Comparison of ENCODE assay signal across 8 mouse cellular contexts in genomic region chr1:118389454-118390265, GRCm38 (mm10). TPM values are rescaled to one million over a fixed set of nuclear protein-coding genes. Genes with fewer than 3 reads are reported as not detected.
DNase-seq lines count a peak whose midpoint lies in the region; ATAC-seq and TF ChIP-seq lines count a peak whose summit lies in the region.

No protein-coding gene starts in this region.

- ATAC-seq in CD4-positive, CD25-positive, alpha-beta regulatory T cell, adult 4 months, result no peak

- H3K27ac ChIP-seq in hindbrain, embryonic 10.5 days, result peak overlapping the region; percentile 97
- peak overlapping the region; percentile 97 for H3K27ac ChIP-seq in midbrain, embryonic 10.5 days (replicated peaks)
- H3K27ac ChIP-seq in spleen, adult 2 months (ENCODE audit: insufficient read depth, low read length), result peak overlapping the region; percentile 89

- peaks cover 26% of the 10 kb centered on the region for H3K36me3 ChIP-seq in hindbrain, embryonic 10.5 days
- peaks cover 27% of the 10 kb centered on the region for H3K36me3 ChIP-seq in midbrain, embryonic 10.5 days
- peaks cover 1% of the 10 kb centered on the region; the same call in 1 of the 2 replicates for H3K36me3 ChIP-seq in spleen, adult 2 months (ENCODE audit: control insufficient read depth, insufficient read depth, low read length)

- TF ChIP-seq CTCF in spleen, adult 2 months (IDR thresholded peaks at IDR 0.05; ENCODE audit: extremely low read depth, insufficient read depth, insufficient read length, insufficient replicate concordance), result no peak

- TF ChIP-seq POLR2A in spleen, adult 2 months (IDR thresholded peaks at IDR 0.05; ENCODE audit: low read depth, low read length), result peak; percentile 24; the same call in 1 of the 2 replicates

- H3K4me1 ChIP-seq in hindbrain, embryonic 10.5 days (replicated peaks), result peaks cover 22% of the 10 kb centered on the region
- peaks cover 21% of the 10 kb centered on the region for H3K4me1 ChIP-seq in midbrain, embryonic 10.5 days
- peaks cover 2% of the 10 kb centered on the region; the same call in 1 of the 2 replicates for H3K4me1 ChIP-seq in spleen, adult 2 months (ENCODE audit: control insufficient read depth, insufficient read depth, insufficient read length)

- peak; percentile 47 for DNase-seq in CD4-positive, CD25-positive, alpha-beta regulatory T cell, adult 2 months (ENCODE audit: low read depth, low spot score)
- peak; percentile 41 for DNase-seq in T-cell, adult 2 months (ENCODE audit: low spot score)
- peak; percentile 24 for DNase-seq in embryo, embryonic 11.5 days (ENCODE audit: low read depth, low spot score)
- no peak for DNase-seq in hindbrain, embryonic 10.5 days (ENCODE audit: low spot score)
- peak; percentile 27 to 42 for DNase-seq in left cerebral cortex, adult 9 months (ENCODE audit: low spot score in 2 of 2)
- peak; percentile 76 for DNase-seq in midbrain, embryonic 10.5 days (ENCODE audit: low spot score)
- DNase-seq in spleen, adult 2 months (ENCODE audit: low read depth in 1 of 2, low spot score in 2 of 2), result peak in 1 of 2 experiments; percentile 50

- H3K4me3 ChIP-seq in hindbrain, embryonic 10.5 days, result peak overlapping the region; percentile 93
- peak overlapping the region; percentile 92 for H3K4me3 ChIP-seq in midbrain, embryonic 10.5 days
- peak overlapping the region; percentile 88 for H3K4me3 ChIP-seq in spleen, adult 2 months (ENCODE audit: extremely low read depth, insufficient read depth, insufficient read length)

- under 1% methylated on average over 44 of the region's 44 CpGs for WGBS in hindbrain, embryonic 10.5 days
- WGBS in midbrain, embryonic 10.5 days, result under 1% methylated on average over 44 of the region's 44 CpGs
- WGBS in spleen, adult 2 months, result under 1% methylated on average over 44 of the region's 44 CpGs

- no peaks in the 10 kb centered on the region for H3K27me3 ChIP-seq in hindbrain, embryonic 10.5 days (ENCODE audit: insufficient read depth, poor library complexity, severe bottlenecking)
- no peaks in the 10 kb centered on the region for H3K27me3 ChIP-seq in midbrain, embryonic 10.5 days (ENCODE audit: low read depth, poor library complexity, severe bottlenecking)
- H3K27me3 ChIP-seq in spleen, adult 2 months (ENCODE audit: control insufficient read depth, insufficient read depth, low read length), result no peaks in the 10 kb centered on the region

- no peaks in the 10 kb centered on the region for H3K9me3 ChIP-seq in hindbrain, embryonic 10.5 days
- no peaks in the 10 kb centered on the region for H3K9me3 ChIP-seq in midbrain, embryonic 10.5 days (replicated peaks)

RNA-seq across cellular contexts. Expression of gene Clasp1, which starts 0.8 kb away (rescaled TPM):
- 10 to 100 TPM; 43.6 to 64.9 TPM for polyA plus RNA-seq in CD4-positive, CD25-positive, alpha-beta regulatory T cell, adult 4 months (2017; shearing (Covaris generic))
- 95.3 and 97.6 TPM in 2 replicates for polyA plus RNA-seq in hindbrain, embryonic 10.5 days (2016; fragmentation: Nextera tagmentation; extraction: Ambion mirVana)
- polyA plus RNA-seq in midbrain, embryonic 10.5 days (2016; fragmentation: Nextera tagmentation; extraction: Ambion mirVana), result 87.3 and 106 TPM in 2 replicates
- 14.8 and 18.0 TPM in 2 replicates for polyA plus RNA-seq in spleen, adult 2 months (2012; rRNA removed)
